Mouse (Mus musculus): ENCODE measurements around the gene Clip2. TPM values are rescaled to one million over a fixed set of nuclear protein-coding genes. Genes with fewer than 3 reads are reported as not detected.

Clip2 gene
- total and polyA plus RNA-seq, 3 experiments, result 5.4 to 16.7 (median 8.7) TPM

- dilution Hi-C loops (cut with MboI; ENCODE audit: extremely low pct_ligation_motif_present, extremely low pct_unique_long_range_greater_than_20kb, low sequenced_read_pairs), result no loop called here
- Histone ChIP-seq H3K27ac (ENCODE audit: insufficient read depth, low read depth) (no peak overlapping the region), H3K36me3 (replicated peaks in 1 of 2; ENCODE audit: control insufficient read depth in 1 of 2, insufficient read depth in 1 of 2, low read length in 1 of 2) (no peaks in the 10 kb centered on the region), H3K4me2 (ENCODE audit: insufficient read depth, low read depth, poor library complexity, severe bottlenecking) (no peak overlapping the region), H3K4me1 (ENCODE audit: control insufficient read depth in 1 of 2, insufficient read depth in 2 of 2) (peaks cover 0 to 4% of the 10 kb centered on the region in 2 experiments; a peak in 1 of 4 replicates), H3K9me3 (replicated peaks; ENCODE audit: low read length) (no peaks in the 10 kb centered on the region), H3K79me2 (replicated peaks; ENCODE audit: control insufficient read depth, extremely low read depth, insufficient read depth, poor library complexity, severe bottlenecking) (no peaks in the 10 kb centered on the region), H3K9ac (ENCODE audit: insufficient read depth, low read depth) (no peak overlapping the region), H3K4me3 (replicated peaks in 1 of 3; ENCODE audit: low read depth in 2 of 3, low read length in 2 of 3, poor library complexity in 1 of 3) (no peak overlapping the region), H3K27me3 (replicated peaks) (no peaks in the 10 kb centered on the region)
- in situ Hi-C loops (cut with MboI; ENCODE audit: low pct_ligation_motif_present, low pct_unique_long_range_greater_than_20kb, low sequenced_read_pairs), result no loop called here
- DNase-seq (ENCODE audit: extremely low read depth), result no peak
- TF ChIP-seq JUN (IDR thresholded peaks at IDR 0.05; ENCODE audit: insufficient read depth, low read depth, low read length) (no peak), CHD1 (IDR thresholded peaks at IDR 0.05; ENCODE audit: low read depth, low read length) (no peak), ETS1 (conservative IDR thresholded peaks at IDR 0.05; ENCODE audit: low read depth, low read length) (no peak), MAZ (IDR thresholded peaks at IDR 0.05; ENCODE audit: low read depth, low read length) (no peak), EP300 (IDR thresholded peaks at IDR 0.05; ENCODE audit: low read length) (no peak), JUND (conservative IDR thresholded peaks at IDR 0.05; ENCODE audit: low read depth, low read length) (no peak), TCF12 (IDR thresholded peaks at IDR 0.05; ENCODE audit: low read depth, low read length) (no peak), TBP (conservative IDR thresholded peaks at IDR 0.05; ENCODE audit: low read depth, low read length) (no peak), NRF1 (IDR thresholded peaks at IDR 0.05; ENCODE audit: low read depth, low read length) (no peak), UBTF (IDR thresholded peaks at IDR 0.05; ENCODE audit: low read depth, low read length) (no peak), KAT2A (IDR thresholded peaks at IDR 0.05; ENCODE audit: insufficient replicate concordance, low read length) (no peak), ZKSCAN1 (IDR thresholded peaks at IDR 0.05; ENCODE audit: borderline replicate concordance, low read depth, low read length) (no peak)
Observed at GRCm38 (mm10) chr5:134462316-134462715, 89.9 kb downstream of the Clip2 start.

GRCm38 (mm10) chr5:134460546-134460945 is 91.7 kb downstream of the Clip2 start:
- dilution Hi-C loops (cut with MboI; ENCODE audit: extremely low pct_ligation_motif_present, extremely low pct_unique_long_range_greater_than_20kb, low sequenced_read_pairs), result no loop called here

GRCm38 (mm10) chr5:134459096-134459495 is 93.1 kb downstream of the Clip2 start:
- Histone ChIP-seq H3K4me2 (ENCODE audit: insufficient read depth, low read depth, poor library complexity, severe bottlenecking) (no peak overlapping the region), H3K27ac (ENCODE audit: insufficient read depth, low read depth) (no peak overlapping the region), H3K4me3 (replicated peaks in 1 of 3; ENCODE audit: low read depth in 2 of 3, low read length in 2 of 3, poor library complexity in 1 of 3) (no peak overlapping the region), H3K79me2 (replicated peaks; ENCODE audit: control insufficient read depth, extremely low read depth, insufficient read depth, poor library complexity, severe bottlenecking) (no peaks in the 10 kb centered on the region), H3K27me3 (replicated peaks) (no peaks in the 10 kb centered on the region), H3K4me1 (ENCODE audit: control insufficient read depth in 1 of 2, insufficient read depth in 2 of 2) (peaks cover 0 to 15% of the 10 kb centered on the region in 2 experiments; a peak in 2 of 4 replicates), H3K9ac (ENCODE audit: insufficient read depth, low read depth) (no peak overlapping the region), H3K9me3 (replicated peaks; ENCODE audit: low read length) (no peaks in the 10 kb centered on the region), H3K36me3 (replicated peaks in 1 of 2; ENCODE audit: control insufficient read depth in 1 of 2, insufficient read depth in 1 of 2, low read length in 1 of 2) (peaks cover 0 to 3% of the 10 kb centered on the region in 2 experiments)
- in situ Hi-C loops (cut with MboI; ENCODE audit: low pct_ligation_motif_present, low pct_unique_long_range_greater_than_20kb, low sequenced_read_pairs) (no loop called here), dilution Hi-C loops (cut with MboI; ENCODE audit: extremely low pct_ligation_motif_present, extremely low pct_unique_long_range_greater_than_20kb, low sequenced_read_pairs) (no loop called here)
- no peak for DNase-seq (ENCODE audit: extremely low read depth)
- TF ChIP-seq ETS1 (conservative IDR thresholded peaks at IDR 0.05; ENCODE audit: low read depth, low read length) (no peak), CTCF (conservative IDR thresholded peaks at IDR 0.05 in 1 of 2, IDR thresholded peaks at IDR 0.05 in 1 of 2; ENCODE audit: low read depth in 2 of 2, low read length in 2 of 2) (peak in 1 of 2 experiments; percentile 13; a peak in 1 of 4 replicates), ZKSCAN1 (IDR thresholded peaks at IDR 0.05; ENCODE audit: borderline replicate concordance, low read depth, low read length) (no peak)

More at GRCm38 (mm10) chr5:134460546-134460945, 91.7 kb downstream of the Clip2 start:
- no peak overlapping the region for H3K4me3 ChIP-seq (replicated peaks in 1 of 3; ENCODE audit: low read depth in 2 of 3, low read length in 2 of 3, poor library complexity in 1 of 3)
- no peak overlapping the region for H3K9ac ChIP-seq (ENCODE audit: insufficient read depth, low read depth)
- DNase-seq (ENCODE audit: extremely low read depth), result no peak
- in situ Hi-C loops (cut with MboI; ENCODE audit: low pct_ligation_motif_present, low pct_unique_long_range_greater_than_20kb, low sequenced_read_pairs), result no loop called here
- H3K4me2 ChIP-seq (ENCODE audit: insufficient read depth, low read depth, poor library complexity, severe bottlenecking), result no peak overlapping the region
- TF ChIP-seq GABPA (IDR thresholded peaks at IDR 0.05; ENCODE audit: insufficient replicate concordance, low read depth, low read length), result no peak
- TF ChIP-seq MAZ (IDR thresholded peaks at IDR 0.05; ENCODE audit: low read depth, low read length), result no peak
- no peak for TF ChIP-seq CHD1 (IDR thresholded peaks at IDR 0.05; ENCODE audit: low read depth, low read length)
- H3K36me3 ChIP-seq (replicated peaks in 1 of 2; ENCODE audit: control insufficient read depth in 1 of 2, insufficient read depth in 1 of 2, low read length in 1 of 2), result no peaks in the 10 kb centered on the region
- H3K27ac ChIP-seq (ENCODE audit: insufficient read depth, low read depth), result no peak overlapping the region
- no peaks in the 10 kb centered on the region for H3K79me2 ChIP-seq (replicated peaks; ENCODE audit: control insufficient read depth, extremely low read depth, insufficient read depth, poor library complexity, severe bottlenecking)
- H3K9me3 ChIP-seq (replicated peaks; ENCODE audit: low read length), result no peaks in the 10 kb centered on the region
- no peaks in the 10 kb centered on the region for H3K27me3 ChIP-seq (replicated peaks)
- peaks cover 0 to 1% of the 10 kb centered on the region in 2 experiments; a peak in 2 of 4 replicates for H3K4me1 ChIP-seq (ENCODE audit: control insufficient read depth in 1 of 2, insufficient read depth in 2 of 2)

All from CH12.LX (cell line).